Mouse (Mus musculus): ENCODE results near the gene Nr2c2ap.

The Nr2c2ap gene

DNA sequence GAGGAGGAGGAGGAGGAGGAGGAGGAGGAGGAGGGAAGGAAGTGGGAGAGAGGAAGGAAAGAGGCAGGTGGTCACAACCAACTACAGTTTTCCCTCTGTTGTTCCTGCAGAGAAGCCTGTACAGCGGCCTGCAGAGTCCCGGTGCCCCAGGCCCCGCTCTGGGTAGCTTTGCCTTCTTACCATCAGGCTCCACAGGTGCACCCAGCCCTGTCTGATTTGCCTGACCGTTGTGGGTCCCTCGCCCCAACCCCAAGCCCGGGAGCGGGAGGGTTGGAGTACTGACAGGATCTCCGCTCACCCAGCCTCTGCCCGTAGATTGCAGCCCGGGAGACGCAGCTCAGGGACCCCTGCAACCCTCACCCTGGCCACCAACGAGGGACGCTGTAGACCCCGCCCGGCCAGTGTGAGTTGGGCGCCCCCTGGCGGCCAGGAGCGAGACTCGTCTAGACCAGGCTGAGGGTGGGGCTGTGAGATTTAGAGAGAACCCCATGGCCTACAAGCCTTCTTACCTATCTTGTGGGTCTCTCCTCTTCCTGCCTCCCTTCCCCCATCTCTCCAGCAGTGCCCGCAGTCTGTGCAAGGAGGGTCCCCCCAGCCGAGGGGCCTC lies 35.5 kb downstream of the Nr2c2ap start:
- DNase-seq, result peak; percentile 88 to 92

DNA sequence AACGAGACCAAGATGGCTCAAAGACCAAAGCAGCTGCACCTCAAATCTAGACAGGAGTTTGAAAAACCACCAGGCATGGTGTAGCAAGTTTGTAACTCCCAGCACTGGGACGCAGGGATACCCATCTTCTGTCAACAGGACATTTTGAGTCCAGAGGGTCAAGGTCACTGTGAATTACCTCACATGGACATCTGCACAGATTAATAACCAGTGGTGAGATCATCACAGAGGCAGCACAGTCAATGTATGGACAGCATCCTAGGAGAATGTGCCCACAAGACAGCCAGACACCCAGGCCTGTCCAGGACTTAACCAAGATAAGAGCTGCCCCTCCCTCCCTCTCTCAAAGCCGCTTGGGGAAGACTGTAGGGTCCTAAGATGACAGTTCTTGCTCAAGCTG lies 39.0 kb downstream of the Nr2c2ap start:
- DNase-seq, result no peak

DNA sequence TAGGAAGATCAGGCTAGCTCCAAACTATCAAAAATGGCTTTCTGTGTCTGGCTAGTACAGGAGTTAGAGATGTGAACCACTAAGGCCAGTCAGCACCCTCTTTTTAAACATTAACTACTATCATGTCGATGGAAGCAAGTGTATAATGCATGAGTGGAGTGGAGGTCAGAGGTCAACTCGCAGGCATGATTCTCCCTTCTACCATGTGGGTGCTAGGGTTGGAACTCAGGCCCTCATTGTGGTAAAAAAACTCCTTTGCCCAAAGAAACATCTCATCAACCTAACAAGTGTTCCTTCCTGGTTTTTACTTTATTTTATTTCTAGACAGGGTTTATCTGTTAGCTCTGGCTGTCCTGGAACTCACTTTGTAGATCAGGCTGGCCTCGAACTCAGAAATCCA lies 39.6 kb downstream of the Nr2c2ap start:
- no peak for DNase-seq

DNA sequence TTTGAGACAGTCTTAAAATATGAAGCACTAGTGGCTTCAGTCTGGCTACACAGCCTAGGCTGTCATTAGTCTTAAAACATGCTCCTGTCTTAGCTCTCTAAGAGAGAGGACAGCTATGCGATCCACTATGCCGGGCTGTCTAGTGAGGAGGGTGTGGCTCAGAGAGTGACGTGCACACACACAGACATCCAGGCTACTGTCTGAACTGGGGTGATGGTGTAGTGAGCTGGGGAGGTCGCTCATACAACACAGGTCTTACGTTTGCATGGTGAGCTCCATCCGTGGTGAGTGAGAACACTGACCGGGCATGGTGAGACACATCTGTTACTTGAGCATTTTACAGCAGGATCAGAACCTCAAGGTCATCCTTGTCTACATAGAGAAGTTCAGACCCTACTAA lies 40.1 kb downstream of the Nr2c2ap start:
- no peak for DNase-seq

DNA sequence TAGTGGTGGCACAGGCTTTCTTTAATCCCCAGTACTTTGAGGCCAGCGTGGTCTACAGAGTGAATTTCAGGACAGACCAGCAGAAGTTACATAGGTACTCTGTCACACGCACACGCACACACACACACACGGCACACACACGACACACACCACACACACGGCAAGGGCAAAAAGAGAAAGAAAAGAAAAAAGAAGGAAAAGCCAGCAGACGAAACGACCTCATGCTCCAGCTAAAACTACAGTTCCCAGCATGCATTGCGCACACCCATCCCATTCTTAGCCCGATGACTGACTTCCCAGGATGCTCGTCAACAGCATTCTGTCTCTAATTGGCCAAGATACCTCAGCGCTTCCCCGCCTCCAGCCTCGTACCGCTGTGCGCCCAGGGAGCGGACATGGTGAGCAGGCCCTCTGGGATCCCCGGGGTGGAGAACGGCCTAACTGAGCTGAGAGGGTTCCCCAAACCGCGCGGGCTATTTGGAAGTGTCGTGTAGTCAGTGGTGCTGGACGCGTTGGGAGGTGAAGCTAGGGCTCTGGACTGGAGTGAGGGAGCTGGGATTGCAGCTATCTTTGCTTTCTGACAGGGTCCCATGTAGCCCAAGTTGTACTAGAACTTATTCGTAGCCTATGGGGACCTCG lies 41.0 kb downstream of the Nr2c2ap start, which contains the start of gene Tmem161a:
Gene Tmem161a (plus strand): TSS at position 314 of the 639 bp plus-strand sequence.
- DNase-seq, result peak; percentile 93 to 94

DNA sequence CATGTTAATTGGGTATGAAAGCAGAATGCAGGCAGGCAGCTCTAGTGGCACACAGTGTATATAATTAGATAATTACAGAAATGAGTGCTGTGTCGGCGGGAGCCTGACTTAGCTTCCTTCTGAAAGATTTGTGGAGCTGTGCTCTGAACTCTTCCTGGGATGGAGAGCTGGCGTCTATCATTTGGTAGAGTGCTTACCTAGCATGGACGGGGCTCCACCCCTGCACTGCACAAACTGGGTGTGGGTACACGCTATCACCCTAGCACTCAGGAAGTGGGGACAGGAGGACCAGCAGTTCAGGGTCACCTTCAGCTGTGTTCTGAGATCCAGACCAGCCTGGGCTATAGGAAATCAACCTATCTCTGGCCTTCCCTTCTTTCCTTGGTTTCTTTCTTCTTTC lies 42.2 kb downstream of the Nr2c2ap start:
- no peak for DNase-seq

DNA sequence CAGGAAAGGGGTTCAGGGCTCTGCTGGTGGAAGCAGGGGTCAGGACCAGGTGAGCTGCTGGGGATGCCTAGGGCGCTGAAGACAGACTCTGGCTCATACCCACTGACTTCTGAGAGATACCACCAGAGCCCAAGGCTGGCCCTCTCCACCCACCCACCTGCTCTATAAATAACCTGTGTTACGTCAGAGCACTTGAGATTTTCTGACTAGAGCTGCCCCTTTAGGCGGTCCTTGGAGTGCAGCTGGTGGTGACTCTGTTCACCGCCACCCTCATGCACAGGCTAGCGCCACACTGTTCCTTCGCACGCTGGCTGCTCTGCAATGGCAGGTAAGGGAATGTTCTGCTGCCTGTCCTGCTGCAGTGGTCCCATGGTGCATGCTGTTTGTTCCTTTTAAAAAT lies 42.9 kb downstream of the Nr2c2ap start:
- no peak for DNase-seq

DNA sequence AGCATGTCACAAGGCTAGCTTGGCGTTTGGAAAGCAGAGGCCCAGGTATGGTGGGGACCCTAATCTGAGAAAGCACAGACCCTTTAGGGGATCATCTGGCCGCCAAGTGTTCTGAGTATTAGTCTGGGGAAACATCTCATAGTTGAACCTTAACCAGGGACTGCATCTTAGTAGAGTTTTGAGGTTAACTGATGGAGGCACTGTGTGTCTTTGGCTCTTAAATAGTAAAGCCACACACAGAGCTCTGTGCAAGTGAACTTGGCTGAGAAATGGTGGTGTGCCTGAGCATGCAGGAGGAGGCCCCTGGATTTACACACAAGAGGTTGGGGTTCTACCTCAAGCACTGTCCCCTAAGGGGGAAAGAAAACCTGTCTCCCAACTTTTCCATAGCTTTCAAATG lies 47.1 kb downstream of the Nr2c2ap start:
- DNase-seq, result no peak

DNA sequence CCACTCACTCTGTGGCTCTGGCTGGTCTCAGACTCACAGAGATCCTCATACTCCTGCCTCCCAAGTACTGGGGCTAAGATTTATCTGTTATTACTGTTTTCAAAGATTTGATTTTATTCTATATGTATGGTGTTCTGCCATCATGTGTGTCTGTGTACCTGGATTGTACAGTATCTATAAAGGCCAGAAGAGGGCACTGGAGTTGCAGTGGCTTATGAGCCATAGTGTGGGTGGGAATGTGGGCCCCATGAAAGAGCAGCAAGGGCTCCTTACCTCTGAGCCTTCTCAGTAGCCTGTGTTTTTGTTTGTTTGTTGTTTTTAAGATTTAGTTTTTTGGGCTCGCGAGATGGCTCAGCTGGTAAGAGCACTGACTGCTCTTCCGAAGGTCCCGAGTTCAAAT lies 47.9 kb downstream of the Nr2c2ap start:
- DNase-seq, result no peak

DNA sequence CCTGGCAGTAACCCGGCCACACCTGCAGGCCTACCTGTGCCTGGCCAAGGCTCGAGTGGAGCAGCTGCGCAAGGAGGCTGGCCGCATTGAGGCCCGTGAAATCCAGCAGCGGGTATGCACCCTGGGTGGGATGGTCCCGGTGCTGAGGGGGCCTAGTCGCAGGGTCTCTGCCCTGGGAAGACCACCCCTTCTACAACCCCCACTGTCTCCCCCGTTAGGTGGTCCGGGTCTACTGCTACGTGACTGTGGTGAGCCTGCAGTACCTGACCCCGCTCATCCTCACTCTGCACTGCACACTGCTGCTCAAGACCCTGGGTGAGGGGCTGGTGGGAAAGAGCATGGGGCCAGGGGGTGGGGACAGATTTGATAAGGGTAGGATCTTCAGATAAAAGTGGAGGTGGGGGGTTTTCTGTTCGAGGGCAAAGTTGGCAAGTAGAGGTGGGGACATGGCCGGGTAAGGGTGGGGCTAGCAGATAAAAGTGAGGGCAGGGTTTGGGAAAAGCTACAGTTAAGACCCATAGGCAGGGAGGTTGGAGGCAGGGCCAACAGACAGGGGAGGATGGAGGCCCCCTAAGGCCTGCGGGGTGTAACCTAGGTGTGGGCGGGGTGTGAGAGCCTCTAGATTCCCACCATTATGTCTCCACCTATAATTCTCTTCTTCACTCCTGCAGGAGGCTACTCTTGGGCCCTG lies 50.2 kb downstream of the Nr2c2ap start:
- DNase-seq, result no peak

DNA sequence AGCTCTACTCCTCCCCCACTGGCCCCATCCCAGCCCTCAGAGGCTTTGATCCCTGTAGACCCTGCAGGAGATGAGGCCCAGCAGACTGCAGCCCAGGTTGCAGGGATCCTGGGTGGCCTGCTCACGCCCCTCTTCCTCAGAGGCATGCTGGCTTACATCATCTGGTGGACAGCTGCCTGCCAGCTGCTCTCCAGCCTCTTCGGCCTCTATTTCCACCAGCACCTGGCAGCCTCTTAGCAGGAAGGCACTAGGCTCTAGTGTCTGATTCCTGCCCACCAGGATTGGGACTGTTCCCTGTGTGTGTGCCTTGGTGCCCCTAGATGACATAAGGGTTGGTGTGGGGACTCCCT lies 50.7 kb downstream of the Nr2c2ap start:
- DNase-seq, result no peak

DNA sequence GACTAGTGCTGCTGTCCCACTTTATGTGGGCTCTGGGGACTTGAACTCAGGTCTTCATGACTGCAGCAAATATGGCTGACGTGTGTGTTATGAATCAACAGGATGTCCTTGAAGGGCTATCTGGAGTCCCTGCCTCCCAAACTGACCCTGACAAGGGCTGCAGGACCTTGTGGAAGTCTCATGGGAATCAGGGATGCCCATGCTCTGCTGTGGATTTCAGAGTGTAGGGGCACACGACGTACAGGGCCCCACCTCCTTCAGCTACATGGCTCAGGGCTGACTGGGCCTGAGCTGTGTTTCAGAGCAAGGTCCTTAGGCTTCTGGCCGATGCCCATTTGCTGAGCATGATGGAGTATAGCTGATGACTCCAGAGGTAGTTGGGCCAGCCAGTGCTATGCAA lies 52.1 kb downstream of the Nr2c2ap start:
- no peak for DNase-seq

Data from cerebellum, postnatal 10 days (tissue).